Mouse (Mus musculus): ENCODE measurements around the gene Polr2a. TPM values are rescaled to one million over a fixed set of nuclear protein-coding genes. Genes with fewer than 3 reads are reported as not detected.

Polr2a gene
- polyA plus RNA-seq, 1 experiment from 2014 or later = 18.1 TPM

GRCm38 (mm10) chr11:69777504-69778257 lies 19.2 kb upstream of the Polr2a start:
- H3K36me3 ChIP-seq = no peaks in the 10 kb centered on the region
- 68% methylated on average over 26 of the region's 26 CpGs for WGBS
- no peak overlapping the region for H3K4me3 ChIP-seq (replicated peaks)
- no peak overlapping the region for H3K4me2 ChIP-seq (replicated peaks)
- no peaks in the 10 kb centered on the region for H3K9me3 ChIP-seq
- no peak overlapping the region for H3K27ac ChIP-seq
- no peaks in the 10 kb centered on the region for H3K27me3 ChIP-seq (replicated peaks)
- ATAC-seq = no peak
- H3K9ac ChIP-seq = no peak overlapping the region
- H3K4me1 ChIP-seq (replicated peaks) = no peaks in the 10 kb centered on the region

GRCm38 (mm10) chr11:69776488-69776887 lies 18.1 kb upstream of the Polr2a start:
- ATAC-seq = no peak
- H3K27me3 ChIP-seq (replicated peaks) = no peaks in the 10 kb centered on the region
- H3K9ac ChIP-seq = no peak overlapping the region
- WGBS = 80% methylated on average over 20 of the region's 20 CpGs
- no peaks in the 10 kb centered on the region for H3K9me3 ChIP-seq
- no peak overlapping the region for H3K27ac ChIP-seq
- no peak overlapping the region for H3K4me3 ChIP-seq (replicated peaks)
- no peak overlapping the region for H3K4me2 ChIP-seq (replicated peaks)
- H3K4me1 ChIP-seq (replicated peaks) = no peaks in the 10 kb centered on the region
- H3K36me3 ChIP-seq = no peaks in the 10 kb centered on the region

GRCm38 (mm10) chr11:69775716-69776115 lies 17.3 kb upstream of the Polr2a start:
- Histone ChIP-seq H3K4me2 (replicated peaks) (no peak overlapping the region), H3K27me3 (replicated peaks) (no peaks in the 10 kb centered on the region), H3K4me1 (replicated peaks) (no peaks in the 10 kb centered on the region), H3K27ac (no peak overlapping the region), H3K4me3 (replicated peaks) (no peak overlapping the region), H3K9me3 (no peaks in the 10 kb centered on the region), H3K36me3 (no peaks in the 10 kb centered on the region), H3K9ac (no peak overlapping the region)
- whole genome bisulfite sequencing = 68% methylated on average over 10 of the region's 10 CpGs
- no peak for ATAC-seq

DNA sequence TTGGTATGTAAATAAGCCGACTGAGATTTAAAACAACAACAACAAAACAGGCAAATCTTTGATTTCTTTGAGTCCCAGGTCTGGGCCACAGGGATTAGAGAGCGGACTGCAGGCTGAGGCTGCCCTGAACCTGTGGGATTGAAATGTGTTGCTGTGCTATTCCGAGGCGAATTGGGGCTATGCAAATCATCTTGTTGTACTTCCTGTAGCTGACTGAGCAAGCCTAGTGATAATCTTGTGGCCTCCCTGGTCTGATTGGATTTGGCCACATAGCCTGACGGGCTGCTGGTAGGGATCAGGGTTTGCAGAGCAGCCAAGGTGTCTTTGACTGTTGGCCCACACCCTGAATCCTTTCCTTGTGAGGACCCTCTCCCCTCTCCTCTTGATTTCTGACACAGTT lies 16.5 kb upstream of the Polr2a start:
- WGBS = 65% methylated on average over 5 of the region's 5 CpGs
- Histone ChIP-seq H3K36me3 (no peaks in the 10 kb centered on the region), H3K27me3 (replicated peaks) (no peaks in the 10 kb centered on the region), H3K9me3 (no peaks in the 10 kb centered on the region), H3K4me2 (replicated peaks) (no peak overlapping the region), H3K4me1 (replicated peaks) (no peaks in the 10 kb centered on the region), H3K9ac (no peak overlapping the region), H3K4me3 (replicated peaks) (no peak overlapping the region), H3K27ac (no peak overlapping the region)
- no peak for ATAC-seq

DNA sequence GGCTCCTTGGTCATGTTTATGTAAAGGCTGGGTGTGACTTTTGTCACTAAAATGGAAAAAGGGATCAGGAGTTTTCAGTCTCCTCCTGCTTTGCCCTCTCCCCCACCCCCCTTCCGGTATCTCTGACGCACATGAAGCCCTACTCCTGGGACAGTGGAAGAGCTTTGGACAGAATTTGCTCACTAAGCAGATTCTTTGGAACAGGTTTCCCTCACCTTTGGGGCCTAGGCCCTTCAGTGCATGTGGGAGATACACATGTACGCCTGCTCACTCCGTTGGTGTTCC lies 9.1 kb upstream of the Polr2a start:
- Histone ChIP-seq H3K4me3 (replicated peaks) (no peak overlapping the region), H3K27me3 (replicated peaks) (no peaks in the 10 kb centered on the region), H3K4me1 (replicated peaks) (peaks cover 21% of the 10 kb centered on the region), H3K27ac (no peak overlapping the region), H3K4me2 (replicated peaks) (peak overlapping the region; percentile 81), H3K9ac (no peak overlapping the region; the same call in 1 of the 2 replicates), H3K36me3 (no peaks in the 10 kb centered on the region), H3K9me3 (no peaks in the 10 kb centered on the region)
- 51% methylated on average over 4 of the region's 4 CpGs for WGBS
- no peak for ATAC-seq

DNA sequence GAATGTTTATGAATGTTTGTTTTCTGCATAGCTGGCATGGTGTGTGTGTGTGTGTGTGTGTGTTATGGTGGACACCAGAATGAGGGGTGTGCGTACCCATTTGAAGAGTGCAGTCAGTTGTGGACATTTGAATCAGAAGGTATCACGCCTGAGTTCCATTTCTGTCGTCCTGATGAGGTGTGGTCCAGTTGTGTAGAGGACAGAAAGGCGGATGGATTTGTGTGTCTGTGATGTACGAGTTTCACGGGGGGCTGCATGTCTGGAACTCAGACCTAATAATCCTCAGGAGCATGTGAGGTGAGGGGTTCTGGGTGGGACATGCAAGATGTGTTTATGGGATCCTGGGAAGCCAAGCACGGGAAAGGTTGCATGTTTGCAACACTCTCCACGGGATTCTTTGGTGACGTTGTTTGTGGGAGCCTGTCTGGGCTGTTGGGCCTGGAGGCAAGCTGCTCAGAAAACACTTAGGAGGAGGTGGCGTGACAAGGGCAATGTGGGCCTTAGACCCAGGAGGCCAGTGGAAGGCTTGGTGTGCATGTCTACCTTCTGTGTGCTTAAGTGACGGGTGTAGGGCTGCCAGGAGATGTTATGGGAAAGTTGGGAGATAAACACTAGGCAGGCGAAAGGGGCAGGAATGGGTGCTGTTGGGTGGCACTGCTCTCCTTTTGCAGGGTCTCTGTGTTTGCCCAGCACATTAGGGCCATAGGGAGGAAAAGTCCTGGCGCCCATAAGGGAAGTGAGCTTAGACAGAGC lies 8.6 kb upstream of the Polr2a start:
- ATAC-seq = no peak
- H3K9ac ChIP-seq = peak overlapping the region; percentile 93; the same call in 1 of the 2 replicates

GRCm38 (mm10) chr11:69766126-69766609 lies 7.7 kb upstream of the Polr2a start:
- H3K27ac ChIP-seq = peak overlapping the region; percentile 90
- H3K4me2 ChIP-seq (replicated peaks) = peak overlapping the region; percentile 81
- H3K27me3 ChIP-seq (replicated peaks) = no peaks in the 10 kb centered on the region
- peak overlapping the region; percentile 93 for H3K9ac ChIP-seq
- H3K9me3 ChIP-seq = no peaks in the 10 kb centered on the region
- H3K4me1 ChIP-seq (replicated peaks) = peaks cover 21% of the 10 kb centered on the region
- peak; percentile 88 for ATAC-seq
- WGBS = 0% methylated on average over 37 of the region's 37 CpGs
- H3K36me3 ChIP-seq = no peaks in the 10 kb centered on the region
- H3K4me3 ChIP-seq (replicated peaks) = peak overlapping the region; percentile 95

More for the DNA sequence above, 8.6 kb upstream of the Polr2a start:
- WGBS = 61% methylated on average over 13 of the region's 13 CpGs
- peak overlapping the region; percentile 90; the same call in 1 of the 2 replicates for H3K27ac ChIP-seq
- H3K9me3 ChIP-seq = no peaks in the 10 kb centered on the region
- H3K27me3 ChIP-seq (replicated peaks) = no peaks in the 10 kb centered on the region
- H3K4me2 ChIP-seq (replicated peaks) = peak overlapping the region; percentile 81
- peaks cover 21% of the 10 kb centered on the region for H3K4me1 ChIP-seq (replicated peaks)
- no peaks in the 10 kb centered on the region for H3K36me3 ChIP-seq
- peak overlapping the region; percentile 95 for H3K4me3 ChIP-seq (replicated peaks)

DNA sequence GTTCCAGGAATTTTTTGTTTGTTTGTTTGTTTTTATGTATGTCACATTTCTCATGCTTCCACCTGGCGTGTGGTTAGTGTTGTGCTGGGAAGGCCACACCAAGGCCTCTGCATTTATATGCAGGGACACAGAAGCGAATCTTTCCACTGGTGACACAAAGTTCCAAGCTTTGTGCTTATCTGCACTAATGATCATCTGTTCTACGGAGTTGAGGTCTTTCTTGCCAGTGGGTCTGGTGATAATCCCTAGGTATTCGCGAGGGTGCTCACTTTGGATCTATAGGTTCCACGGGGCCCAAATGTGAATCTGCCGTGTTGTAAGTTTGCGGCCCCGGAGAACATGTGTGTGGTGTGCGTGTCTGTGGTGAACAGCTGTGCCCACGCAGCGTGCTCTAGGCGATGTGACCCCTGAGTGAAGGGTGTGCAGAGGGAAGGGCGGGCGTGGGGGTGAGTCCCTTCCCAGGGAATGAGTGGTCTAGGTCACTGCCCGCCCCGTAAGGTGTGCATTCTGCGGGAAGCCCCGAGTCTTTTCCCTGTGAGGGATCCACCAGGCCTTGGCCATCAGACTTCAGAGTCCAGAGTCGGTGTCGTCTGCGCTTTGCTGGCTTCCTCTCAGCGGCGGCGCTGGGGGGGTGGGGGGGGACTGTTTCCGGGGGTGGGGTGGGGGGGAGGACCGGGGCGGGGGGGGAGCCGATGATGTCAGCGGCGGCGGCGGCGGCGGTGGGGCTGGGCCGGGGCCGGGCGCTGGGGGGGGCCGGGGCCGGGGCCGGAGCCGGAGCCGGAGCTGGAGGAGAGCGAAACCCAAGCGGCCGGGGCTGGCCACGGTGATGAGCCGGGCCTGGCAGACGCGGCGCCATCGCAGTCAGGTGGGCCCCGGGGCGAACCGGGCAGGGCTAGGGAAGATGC lies 7.0 kb upstream of the Polr2a start, which contains the start of gene Zbtb4:
Zbtb4 (plus strand) TSS at position 692 of the 905 bp plus-strand sequence.
- ATAC-seq = peak; percentile 72
- Histone ChIP-seq H3K27ac (peak within 1 kb of the TSS; percentile 90), H3K4me1 (replicated peaks) (peaks cover 24% of the 10 kb centered on the region), H3K9me3 (no peaks in the 10 kb centered on the region), H3K36me3 (no peaks in the 10 kb centered on the region), H3K27me3 (replicated peaks) (no peaks in the 10 kb centered on the region), H3K4me2 (replicated peaks) (peak within 1 kb of the TSS; percentile 81), H3K4me3 (replicated peaks) (peak within 1 kb of the TSS; percentile 95), H3K9ac (peak within 1 kb of the TSS; percentile 93)
- WGBS = 18% methylated on average over 39 of the region's 55 CpGs

DNA sequence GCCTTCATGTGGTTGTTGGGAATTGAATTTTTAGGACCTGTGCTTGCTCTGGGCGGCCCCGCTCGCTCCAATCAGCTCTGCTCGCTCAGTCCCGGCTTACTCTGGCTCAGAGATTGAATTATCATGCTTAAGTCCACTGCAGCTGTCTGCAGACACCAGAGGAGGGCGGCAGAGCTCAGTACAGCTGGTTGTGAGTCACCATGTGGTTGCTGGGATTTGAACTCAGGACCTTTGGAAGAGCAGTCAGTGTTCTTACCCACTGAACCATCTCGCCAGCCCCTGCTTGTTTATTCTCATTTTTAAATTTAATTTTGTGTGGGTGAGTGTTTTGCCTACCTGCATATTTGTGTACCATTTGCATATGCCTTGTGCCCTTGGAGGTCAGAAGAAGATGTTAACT lies 5.1 kb upstream of the Polr2a start:
- WGBS = 74% methylated on average over 7 of the region's 7 CpGs
- no peak for ATAC-seq
- no peaks in the 10 kb centered on the region for H3K36me3 ChIP-seq
- no peak overlapping the region for H3K4me3 ChIP-seq (replicated peaks)
- no peaks in the 10 kb centered on the region for H3K27me3 ChIP-seq (replicated peaks)
- no peak overlapping the region for H3K4me2 ChIP-seq (replicated peaks)
- H3K4me1 ChIP-seq (replicated peaks) = peaks cover 34% of the 10 kb centered on the region
- H3K27ac ChIP-seq = no peak overlapping the region
- no peaks in the 10 kb centered on the region for H3K9me3 ChIP-seq
- H3K9ac ChIP-seq = no peak overlapping the region

DNA sequence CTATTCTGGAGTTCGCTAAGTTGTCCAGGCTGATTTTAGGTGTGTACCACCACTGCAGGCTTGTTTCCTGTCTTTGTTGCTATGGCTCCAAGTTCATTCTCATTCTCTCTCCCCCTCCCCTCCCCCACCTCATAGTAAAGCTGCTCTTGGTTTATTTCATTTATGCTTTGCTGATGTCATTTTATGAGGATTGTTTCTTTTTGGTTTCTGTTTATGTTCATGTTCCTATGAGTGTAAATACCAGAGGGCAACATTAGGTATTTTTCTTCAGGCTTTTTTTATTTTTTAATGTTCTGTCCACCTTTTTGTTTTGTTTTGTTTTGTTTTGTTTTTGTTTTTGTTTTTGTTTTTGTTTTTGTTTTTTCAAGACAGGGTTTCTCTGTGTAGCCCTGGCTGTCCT lies 3.4 kb upstream of the Polr2a start, which contains the start of gene Slc35g3:
Slc35g3 (minus strand) TSS at position 101 of the 400 bp plus-strand sequence.
- no peaks in the 10 kb centered on the region for H3K9me3 ChIP-seq
- 58% methylated on average over 1 of the region's 1 CpGs for whole genome bisulfite sequencing
- no peak within 1 kb of the TSS for H3K4me2 ChIP-seq (replicated peaks)
- no peak within 1 kb of the TSS for H3K9ac ChIP-seq
- no peak within 1 kb of the TSS for H3K27ac ChIP-seq
- H3K36me3 ChIP-seq = no peaks in the 10 kb centered on the region
- H3K4me1 ChIP-seq (replicated peaks) = peaks cover 30% of the 10 kb centered on the region
- no peak for ATAC-seq
- no peaks in the 10 kb centered on the region for H3K27me3 ChIP-seq (replicated peaks)
- no peak within 1 kb of the TSS for H3K4me3 ChIP-seq (replicated peaks)

- Histone ChIP-seq H3K27me3 (replicated peaks) (no peaks in the 10 kb centered on the region), H3K9me3 (no peaks in the 10 kb centered on the region), H3K4me1 (replicated peaks) (peaks cover 29% of the 10 kb centered on the region), H3K4me3 (replicated peaks) (no peak overlapping the region), H3K36me3 (no peaks in the 10 kb centered on the region), H3K9ac (no peak overlapping the region), H3K4me2 (replicated peaks) (no peak overlapping the region), H3K27ac (no peak overlapping the region)
- ATAC-seq = no peak
- WGBS = 91% methylated on average over 7 of the region's 7 CpGs
Observed at GRCm38 (mm10) chr11:69760901-69761200, 2.4 kb upstream of the Polr2a start.
